Mouse (Mus musculus) erythroblast, embryonic 14.5 days (primary cell): ENCODE results near the gene Mettl7a2.

Source experiments
- GATA1 ChIP-seq: IDR thresholded peaks from 2 replicates; pipeline ENCODE4 v1.6.1; 2012; ENCODE audit warnings: low read length, inconsistent platforms, mixed read lengths
- TAL1 ChIP-seq: IDR thresholded peaks from 3 replicates; pipeline ENCODE4 v1.6.1; 2012; ENCODE audit warnings: low read length, inconsistent platforms, mixed read lengths

DNA sequence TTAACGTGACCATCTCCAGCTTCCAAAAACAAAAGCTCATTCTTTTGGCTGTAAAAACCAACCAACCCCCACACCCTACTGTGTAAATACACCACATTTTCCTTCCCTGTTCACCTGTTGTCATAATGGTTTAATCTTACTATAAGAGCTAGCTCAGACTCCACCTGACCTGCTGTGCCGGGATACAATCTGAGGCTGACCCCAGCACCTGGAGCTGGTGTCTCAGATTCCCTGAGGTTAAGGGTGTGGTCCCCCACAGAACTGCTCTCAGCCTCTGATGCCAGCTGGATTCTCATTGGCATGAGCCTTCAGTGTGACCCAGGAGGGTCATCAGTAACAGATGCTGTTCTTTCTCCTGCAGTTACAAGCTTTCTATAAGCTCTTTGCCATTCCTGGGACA, 27.1 kb downstream of the Mettl7a2 start:
- TF ChIP-seq GATA1 (no peak), TAL1 (no peak)
